Mouse (Mus musculus) stomach, postnatal 0 days (tissue): ENCODE measurements around the gene Map3k5. TPM values are rescaled to one million over a fixed set of nuclear protein-coding genes. Genes with fewer than 3 reads are reported as not detected.

Source experiments
- ATAC-seq: fragments of 200-750 bp; cut with Nextera tagmentation; 2 replicates; pipeline ENCODE4 v1.8.0; 2017; ENCODE audit not compliant: low FRiP score, low TSS enrichment
- DNase-seq: peaks from one replicate; pipeline ENCODE4 v3.0.0-alpha.2; 2016; ENCODE audit warnings: low spot score
- H3K27ac ChIP-seq: fragments of 300-500 bp; sonication (generic); replicated peaks from 2 replicates; pipeline ENCODE4 v1.5.1; 2014; ENCODE audit warnings: mild to moderate bottlenecking, control low read depth
- H3K27me3 ChIP-seq: fragments of 300-500 bp; sonication (generic); 2 replicates; pipeline ENCODE4 v1.6.1; 2014; ENCODE audit warnings: low read length; ENCODE audit not compliant: control insufficient read depth, insufficient read depth
- H3K36me3 ChIP-seq: fragments of 300-500 bp; sonication (generic); 2 replicates; pipeline ENCODE4 v1.6.1; 2014; ENCODE audit warnings: low read length, mixed read lengths; ENCODE audit not compliant: control insufficient read depth, insufficient read depth
- H3K4me1 ChIP-seq: fragments of 300-500 bp; sonication (generic); replicated peaks from 2 replicates; pipeline ENCODE4 v1.6.1; 2014; ENCODE audit warnings: antibody characterized with exemption; ENCODE audit not compliant: control insufficient read depth, insufficient read depth
- H3K4me2 ChIP-seq: fragments of 300-500 bp; sonication (generic); replicated peaks from 2 replicates; pipeline ENCODE4 v1.6.1; 2014; ENCODE audit warnings: low read depth, mild to moderate bottlenecking, control low read depth, moderate library complexity
- H3K4me3 ChIP-seq: fragments of 300-500 bp; sonication (generic); 2 replicates; pipeline ENCODE4 v1.5.1; 2014; ENCODE audit warnings: low read depth, low read length, control low read depth
- H3K9ac ChIP-seq: fragments of 300-500 bp; sonication (generic); 2 replicates; pipeline ENCODE4 v1.6.1; 2014; ENCODE audit warnings: mild to moderate bottlenecking, low read length, control low read depth, mixed read lengths
- H3K9me3 ChIP-seq: fragments of 300-500 bp; sonication (generic); 2 replicates; pipeline ENCODE4 v1.6.1; 2016; ENCODE audit warnings: low read length; ENCODE audit not compliant: control insufficient read depth
- CTCF ChIP-seq: IDR thresholded peaks from 2 replicates; pipeline ENCODE4 v1.5.1; 2016; ENCODE audit warnings: antibody characterized with exemption, low read depth, mild to moderate bottlenecking, moderate library complexity
- EP300 ChIP-seq: optimal IDR thresholded peaks from 2 replicates; pipeline ENCODE3; 2016; ENCODE audit warnings: antibody characterized with exemption
- WGBS: fragments of 180-500 bp; shearing (Covaris S2); extraction: QIAGEN DNeasy Blood & Tissue Kit; methylation state at CpG from one replicate; pipeline ENCODE4 v1.1.7; 2014; 5-methylcytosine and 5-hydroxymethylcytosine counted together
- polyA plus RNA-seq: library from polyadenylated mRNA; unstranded; fragments of >200 nt; fragmentation: Nextera tagmentation; extraction: Ambion mirVana; gene quantifications from 2 replicates; pipeline ENCODE4 v1.2.1, GENCODE M21; 2015

Map3k5 gene
- polyA plus RNA-seq, 1 experiment from 2014 or later = 2.4 TPM

DNA sequence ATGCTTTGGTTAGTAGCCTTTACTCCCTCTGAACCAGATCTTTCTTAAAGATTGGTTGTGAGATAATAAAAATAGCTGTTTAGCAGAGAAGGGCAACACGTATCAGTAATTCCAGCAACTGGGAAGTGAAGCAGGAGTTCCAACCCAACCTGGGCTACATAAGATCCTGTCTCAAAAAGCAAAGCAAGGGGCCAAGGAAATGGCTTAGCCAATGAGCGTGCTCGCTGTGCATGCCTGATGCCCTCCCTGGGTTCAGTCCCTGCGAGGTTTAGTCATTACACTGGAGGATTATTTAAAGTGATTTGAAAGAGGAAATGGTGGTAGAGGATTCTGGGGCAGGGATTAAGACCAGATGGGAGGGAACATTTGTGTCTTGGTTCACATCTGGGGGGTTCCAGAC is 14.8 kb downstream of the Map3k5 start:
- no peak overlapping the region for H3K4me2 ChIP-seq
- H3K4me3 ChIP-seq = no peak overlapping the region
- H3K9ac ChIP-seq = no peak overlapping the region
- H3K9me3 ChIP-seq = no peaks in the 10 kb centered on the region
- TF ChIP-seq EP300 = no peak
- TF ChIP-seq CTCF = no peak
- no peaks in the 10 kb centered on the region for H3K4me1 ChIP-seq
- no peaks in the 10 kb centered on the region for H3K36me3 ChIP-seq
- WGBS = 82% methylated on average over 4 of the region's 4 CpGs
- H3K27ac ChIP-seq = no peak overlapping the region
- ATAC-seq (no peak), DNase-seq (no peak)
- no peaks in the 10 kb centered on the region for H3K27me3 ChIP-seq

DNA sequence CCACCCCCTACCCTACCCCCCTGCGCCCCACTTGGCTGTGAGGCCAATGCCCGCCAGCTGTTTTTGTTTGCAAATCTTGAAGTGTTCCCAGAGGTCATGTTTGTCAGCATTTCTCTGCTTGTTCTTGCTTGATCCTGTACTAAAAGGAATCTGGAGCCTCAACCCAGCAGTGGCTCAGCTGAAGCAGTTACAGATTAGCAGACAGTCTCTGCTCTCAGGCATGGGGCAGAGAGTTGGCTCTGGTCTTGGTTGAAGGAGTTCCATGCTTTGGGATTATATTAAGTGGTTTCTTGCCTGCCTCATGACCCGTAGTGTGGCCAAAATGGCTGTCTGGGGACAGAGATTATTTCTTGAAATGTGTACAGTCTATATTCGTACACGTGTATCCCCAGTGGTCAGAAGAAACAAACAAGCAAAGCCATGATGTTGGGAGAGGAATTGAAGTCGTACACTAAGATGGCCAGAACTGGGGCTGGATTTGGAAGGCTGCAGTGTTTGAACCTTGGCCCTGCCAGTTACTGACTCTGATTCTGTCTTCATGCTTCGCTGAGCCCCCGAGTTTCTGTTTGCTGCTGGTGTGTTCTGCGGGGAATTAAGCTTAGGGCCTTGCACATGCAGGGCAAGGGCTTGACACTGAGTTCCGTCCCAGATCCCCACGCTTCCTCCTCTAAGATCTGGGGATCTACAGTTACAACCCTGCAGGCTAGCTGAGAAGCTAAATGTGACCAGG is 18.9 kb downstream of the Map3k5 start:
- 72% methylated on average over 11 of the region's 11 CpGs for WGBS
- TF ChIP-seq CTCF (no peak), EP300 (no peak)
- Histone ChIP-seq H3K4me1 (0 out of 2 replicates have a peak, but pooled peaks cover 3% of the 10 kb centered on the region), H3K4me2 (0 out of 2 replicates have a peak overlapping the region, but pooled peaks have one; percentile 17), H3K27me3 (no peaks in the 10 kb centered on the region), H3K36me3 (no peaks in the 10 kb centered on the region), H3K9me3 (no peaks in the 10 kb centered on the region), H3K9ac (no peak overlapping the region), H3K27ac (peak overlapping the region; percentile 9; the same call in 1 of the 2 replicates), H3K4me3 (no peak overlapping the region)
- DNase-seq (peak; percentile 50), ATAC-seq (no peak)

DNA sequence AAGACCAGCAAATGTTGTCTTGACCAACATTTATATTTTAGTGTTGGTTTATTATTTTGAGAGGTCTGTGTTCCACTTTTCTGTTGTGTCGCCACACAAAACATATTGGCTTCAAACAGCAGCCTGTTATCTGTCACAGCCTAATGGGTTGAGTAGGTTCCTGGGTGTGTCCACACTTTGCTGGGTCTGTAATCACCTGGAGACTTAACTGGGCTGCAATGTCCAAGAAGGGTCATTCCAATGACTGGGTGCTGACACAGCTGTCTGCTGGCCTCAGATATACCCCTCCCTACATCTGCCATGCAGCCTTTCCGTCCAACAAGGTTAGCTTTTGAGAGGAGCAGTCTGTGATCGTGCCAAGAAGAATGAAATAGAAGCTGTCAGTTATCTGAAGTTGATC is 20.3 kb downstream of the Map3k5 start:
- DNase-seq (no peak), ATAC-seq (no peak)
- no peak for TF ChIP-seq CTCF
- no peak for TF ChIP-seq EP300

DNA sequence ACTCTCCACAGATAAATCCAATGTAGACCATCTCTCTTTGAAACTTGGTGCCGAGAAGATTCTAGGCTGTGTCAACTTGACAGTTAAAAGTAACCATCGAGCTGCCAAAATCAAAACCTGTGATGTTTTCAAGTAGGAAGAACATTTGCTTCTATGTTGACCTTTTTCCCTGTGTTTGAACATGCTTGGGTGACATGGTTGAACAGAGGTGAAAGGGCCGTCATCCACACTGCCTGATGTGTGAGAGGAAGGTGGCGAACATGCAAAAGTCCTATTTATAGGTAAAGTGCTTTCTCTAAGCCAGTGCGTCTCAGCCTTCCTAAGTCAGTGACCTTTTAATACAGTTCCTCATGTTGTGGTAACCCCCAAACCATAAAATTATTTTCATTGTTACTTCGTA is 21.5 kb downstream of the Map3k5 start:
- Histone ChIP-seq H3K27me3 (no peaks in the 10 kb centered on the region), H3K4me3 (no peak overlapping the region), H3K4me1 (0 out of 2 replicates have a peak, but pooled peaks cover 3% of the 10 kb centered on the region), H3K4me2 (no peak overlapping the region), H3K9me3 (no peaks in the 10 kb centered on the region), H3K9ac (no peak overlapping the region), H3K36me3 (no peaks in the 10 kb centered on the region), H3K27ac (peak overlapping the region; percentile 82; the same call in 1 of the 2 replicates)
- no peak for ATAC-seq
- 81% methylated on average over 6 of the region's 6 CpGs for WGBS
- no peak for DNase-seq
- TF ChIP-seq CTCF (no peak), EP300 (no peak)

More for the DNA sequence above, 20.3 kb downstream of the Map3k5 start:
- no peak overlapping the region for H3K4me2 ChIP-seq
- H3K27ac ChIP-seq = no peak overlapping the region
- no peaks in the 10 kb centered on the region for H3K36me3 ChIP-seq
- H3K4me3 ChIP-seq = no peak overlapping the region
- H3K27me3 ChIP-seq = no peaks in the 10 kb centered on the region
- no peaks in the 10 kb centered on the region for H3K9me3 ChIP-seq
- H3K9ac ChIP-seq = no peak overlapping the region
- H3K4me1 ChIP-seq = 0 out of 2 replicates have a peak, but pooled peaks cover 3% of the 10 kb centered on the region
- WGBS = 73% methylated on average over 3 of the region's 3 CpGs

DNA sequence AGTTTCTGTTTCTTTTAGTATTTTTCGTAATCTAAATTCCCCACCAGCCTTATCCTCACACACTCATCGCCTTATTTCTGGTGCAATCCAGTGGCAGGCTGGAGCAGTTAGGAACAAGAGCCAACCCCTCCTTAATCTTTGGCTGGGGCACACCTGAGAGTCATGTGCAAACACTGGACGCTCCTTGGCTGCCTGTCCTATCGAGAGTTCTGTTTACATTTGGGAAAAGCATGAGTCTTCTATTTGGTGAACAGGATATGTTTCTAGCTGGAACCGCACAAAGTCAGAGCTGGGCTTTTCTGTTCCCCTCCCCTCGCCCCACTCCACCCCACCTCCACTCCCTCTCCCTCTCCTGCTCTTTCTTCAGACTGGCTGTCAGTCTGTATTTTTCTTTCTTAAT is 22.5 kb downstream of the Map3k5 start:
- peak; percentile 76 for DNase-seq
- H3K27ac ChIP-seq = peak overlapping the region; percentile 82
- no peak overlapping the region; the same call in 1 of the 2 replicates for H3K9ac ChIP-seq
- no peaks in the 10 kb centered on the region for H3K27me3 ChIP-seq
- peak overlapping the region; percentile 25 for H3K4me2 ChIP-seq
- H3K4me3 ChIP-seq = no peak overlapping the region
- 16% methylated on average over 6 of the region's 6 CpGs for WGBS
- H3K9me3 ChIP-seq = no peaks in the 10 kb centered on the region
- no peak for TF ChIP-seq CTCF
- TF ChIP-seq EP300 = no peak
- H3K36me3 ChIP-seq = no peaks in the 10 kb centered on the region
- H3K4me1 ChIP-seq = 0 out of 2 replicates have a peak, but pooled peaks cover 3% of the 10 kb centered on the region
- ATAC-seq = peak; percentile 95

DNA sequence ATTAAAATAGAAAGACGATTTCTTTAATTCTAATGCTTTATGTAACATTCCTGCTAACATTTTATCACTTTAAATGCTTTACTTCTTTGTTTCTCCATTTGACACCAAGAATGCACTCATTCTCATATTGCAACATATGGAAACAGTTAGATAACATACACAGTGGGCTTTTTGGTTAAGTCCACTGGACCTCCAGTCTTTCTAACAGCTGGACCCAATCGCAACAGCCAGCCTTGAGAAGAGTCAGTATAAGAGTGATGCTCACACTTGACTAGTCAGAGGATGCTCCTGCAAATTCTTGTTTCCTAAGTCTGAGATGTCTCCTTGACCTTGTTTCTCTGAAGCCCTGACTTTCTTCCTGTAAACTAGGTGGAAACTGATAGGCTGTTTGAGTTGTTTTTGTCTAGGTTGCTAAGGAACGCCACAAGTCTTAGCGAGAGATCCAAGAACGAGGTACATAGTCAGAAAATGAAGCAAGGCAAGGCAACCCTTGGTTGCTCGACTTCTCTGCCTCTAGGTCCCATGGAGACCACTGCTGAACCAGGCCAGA is 26.6 kb downstream of the Map3k5 start:
- Histone ChIP-seq H3K4me3 (no peak overlapping the region), H3K27me3 (no peaks in the 10 kb centered on the region), H3K27ac (no peak overlapping the region), H3K9me3 (no peaks in the 10 kb centered on the region), H3K36me3 (no peaks in the 10 kb centered on the region), H3K9ac (no peak overlapping the region), H3K4me2 (no peak overlapping the region), H3K4me1 (0 out of 2 replicates have a peak, but pooled peaks cover 6% of the 10 kb centered on the region)
- no peak for DNase-seq
- WGBS = 62% methylated on average over 6 of the region's 6 CpGs
- TF ChIP-seq EP300 (no peak), CTCF (no peak)
- ATAC-seq = no peak
